Mouse (Mus musculus): ENCODE data around the gene Dennd2d.
A peak's percentile ranks its signal among the peaks of the same experiment; 100 is the strongest.

Dennd2d gene

GRCm38 (mm10) chr3:106496045-106496721 lies 14.0 kb downstream of the Dennd2d start:
- DNase-seq = no peak

GRCm38 (mm10) chr3:106496996-106497395 lies 14.8 kb downstream of the Dennd2d start:
- no peak for DNase-seq

GRCm38 (mm10) chr3:106500510-106500909 lies 18.3 kb downstream of the Dennd2d start:
- DNase-seq = no peak

- DNase-seq = no peak
Observed at GRCm38 (mm10) chr3:106502892-106503291, 20.7 kb downstream of the Dennd2d start.

- DNase-seq = no peak
Observed at GRCm38 (mm10) chr3:106510669-106511068, 28.5 kb downstream of the Dennd2d start.

- DNase-seq = no peak
Observed at GRCm38 (mm10) chr3:106515016-106515415, 32.8 kb downstream of the Dennd2d start.

GRCm38 (mm10) chr3:106522730-106523129 lies 40.5 kb downstream of the Dennd2d start:
- DNase-seq = no peak

- DNase-seq = no peak
Observed at GRCm38 (mm10) chr3:106526411-106526810, 44.2 kb downstream of the Dennd2d start.

- no peak for DNase-seq
Observed at GRCm38 (mm10) chr3:106528032-106528431, 45.8 kb downstream of the Dennd2d start.

GRCm38 (mm10) chr3:106533277-106533676 lies 51.1 kb downstream of the Dennd2d start:
- no peak for DNase-seq

GRCm38 (mm10) chr3:106544721-106545316 lies 62.6 kb downstream of the Dennd2d start:
- DNase-seq = no peak

GRCm38 (mm10) chr3:106547171-106547923 lies 65.1 kb downstream of the Dennd2d start, which contains the start of the genes Dram2 and Cept1:
Gene Dram2, plus strand, starts transcription at chr3:106547798.
Gene Cept1, minus strand, starts transcription at chr3:106547802.
- peak; percentile 91 to 95 for DNase-seq

- no peak for DNase-seq
Observed at GRCm38 (mm10) chr3:106547924-106548539, 65.8 kb downstream of the Dennd2d start.

GRCm38 (mm10) chr3:106548971-106549370 lies 66.8 kb downstream of the Dennd2d start:
- DNase-seq = no peak
